Mouse (Mus musculus) myocyte (in vitro differentiated cells): ENCODE data around the gene Cd70. TPM values are rescaled to one million over a fixed set of nuclear protein-coding genes. Genes with fewer than 3 reads are reported as not detected.

Experiments
- H3K27me3 ChIP-seq: one replicate; pipeline ENCODE4 v1.6.1; 2011; ENCODE audit not compliant: control insufficient read depth, insufficient read depth, insufficient read length
- H3K36me3 ChIP-seq: one replicate; pipeline ENCODE4 v1.6.1; 2011; ENCODE audit not compliant: control insufficient read depth, insufficient read depth
- H3K4me2 ChIP-seq: one replicate; pipeline ENCODE4 v1.6.1; 2011; ENCODE audit warnings: low read depth, control low read depth
- H3K4me3 ChIP-seq: one replicate; pipeline ENCODE4 v1.5.1; 2011; ENCODE audit warnings: mild to moderate bottlenecking, control low read depth, moderate library complexity
- H3K79me2 ChIP-seq: one replicate; pipeline ENCODE4 v1.6.1; 2011; ENCODE audit not compliant: control insufficient read depth, insufficient read depth
- H3ac ChIP-seq: one replicate; pipeline ENCODE4 v1.6.1; 2011; ENCODE audit not compliant: control insufficient read depth, insufficient read length
- CEBPB ChIP-seq: IDR thresholded peaks from 2 replicates; pipeline ENCODE4 v1.6.1; 2011; ENCODE audit warnings: mild to moderate bottlenecking, moderate library complexity; ENCODE audit not compliant: poor library complexity, insufficient read depth, severe bottlenecking
- E2F4 ChIP-seq: IDR thresholded peaks from one replicate; pipeline ENCODE4 v1.6.1; 2011; ENCODE audit warnings: mild to moderate bottlenecking, control low read depth, moderate library complexity; ENCODE audit not compliant: insufficient read depth
- MAX ChIP-seq: IDR thresholded peaks from one replicate; pipeline ENCODE4 v1.6.1; 2011; ENCODE audit warnings: low read depth, mild to moderate bottlenecking, control low read depth
- MYOD1 ChIP-seq, 3 experiments: IDR thresholded peaks; one replicate each; pipeline ENCODE4 v1.6.1; 2011; ENCODE audit warnings: control low read depth in 2 of 3, low read depth in 2 of 3, mild to moderate bottlenecking in 2 of 3, moderate library complexity in 1 of 3; ENCODE audit not compliant: insufficient read length in 2 of 3, control insufficient read depth in 1 of 3
- MYOG ChIP-seq, 3 experiments: IDR thresholded peaks; one replicate each; pipeline ENCODE4 v1.6.1; 2011; ENCODE audit warnings: control low read depth in 2 of 3, low read depth in 2 of 3, mild to moderate bottlenecking in 2 of 3; ENCODE audit not compliant: insufficient read length in 2 of 3, control insufficient read depth in 1 of 3, insufficient read depth in 1 of 3
- POLR2A ChIP-seq: IDR thresholded peaks from one replicate; pipeline ENCODE4 v1.6.1; 2011; ENCODE audit warnings: low read depth, mild to moderate bottlenecking, control low read depth, moderate library complexity; ENCODE audit not compliant: insufficient read length
- POLR2AphosphoS2 ChIP-seq: IDR thresholded peaks from one replicate; pipeline ENCODE4 v1.6.1; 2011; ENCODE audit warnings: low read depth, control low read depth; ENCODE audit not compliant: insufficient read length
- REST ChIP-seq: IDR thresholded peaks from one replicate; pipeline ENCODE4 v1.6.1; 2011; ENCODE audit warnings: mild to moderate bottlenecking, control low read depth, moderate library complexity; ENCODE audit not compliant: insufficient read depth, insufficient read length
- SRF ChIP-seq: IDR thresholded peaks from one replicate; pipeline ENCODE4 v1.6.1; 2011; ENCODE audit warnings: low read depth; ENCODE audit not compliant: control insufficient read depth, insufficient read length
- TCF12 ChIP-seq: IDR thresholded peaks from one replicate; pipeline ENCODE4 v1.6.1; 2011; ENCODE audit warnings: mild to moderate bottlenecking, control low read depth; ENCODE audit not compliant: poor library complexity, insufficient read depth, severe bottlenecking
- TCF3 ChIP-seq: IDR thresholded peaks from one replicate; pipeline ENCODE4 v1.6.1; 2011; ENCODE audit warnings: low read depth, control low read depth; ENCODE audit not compliant: insufficient read length
- USF1 ChIP-seq: IDR thresholded peaks from one replicate; pipeline ENCODE4 v1.6.1; 2011; ENCODE audit warnings: low read depth, mild to moderate bottlenecking, control low read depth, moderate library complexity
- polyA plus RNA-seq: library from polyadenylated mRNA; unstranded; fragments of >200 nt; fragmentation: generic; extraction: Trizol; gene quantifications from one replicate; pipeline ENCODE4 v1.2.1, GENCODE M21; 2012; ENCODE audit warnings: missing spikeins

Cd70 gene
- polyA plus RNA-seq, 1 experiment, result not detected

GRCm38 (mm10) chr17:57098321-57098720, 51.3 kb downstream of the Cd70 start:
- H3K79me2 ChIP-seq, result no peaks in the 10 kb centered on the region
- no peaks in the 10 kb centered on the region for H3K27me3 ChIP-seq
- no peak overlapping the region for H3K4me2 ChIP-seq
- no peaks in the 10 kb centered on the region for H3K36me3 ChIP-seq
- TF ChIP-seq POLR2A (no peak), MYOD1 (IDR thresholded peaks at IDR 0.05; ENCODE audit: control insufficient read depth in 1 of 3, insufficient read length in 2 of 3, low read depth in 2 of 3) (no peak), TCF3 (no peak), USF1 (no peak), TCF12 (no peak), E2F4 (no peak), REST (no peak), SRF (no peak), CEBPB (no peak), POLR2AphosphoS2 (no peak), MAX (no peak), MYOG (IDR thresholded peaks at IDR 0.05; ENCODE audit: control insufficient read depth in 1 of 3, insufficient read depth in 1 of 3, insufficient read length in 2 of 3, low read depth in 2 of 3) (no peak)
- H3K4me3 ChIP-seq, result no peak overlapping the region
- no peak overlapping the region for H3ac ChIP-seq

- H3K79me2 ChIP-seq, result no peaks in the 10 kb centered on the region
- no peak overlapping the region for H3K4me3 ChIP-seq
- H3K4me2 ChIP-seq, result peak overlapping the region; percentile 42
- no peak for TF ChIP-seq TCF3
- no peak for TF ChIP-seq MAX
- TF ChIP-seq MYOD1 (IDR thresholded peaks at IDR 0.05; ENCODE audit: control insufficient read depth in 1 of 3, insufficient read length in 2 of 3, low read depth in 2 of 3), result no peak
- no peak for TF ChIP-seq CEBPB
- TF ChIP-seq POLR2AphosphoS2, result no peak
- no peak for TF ChIP-seq SRF
- no peak for TF ChIP-seq USF1
- no peak for TF ChIP-seq MYOG (IDR thresholded peaks at IDR 0.05; ENCODE audit: control insufficient read depth in 1 of 3, insufficient read depth in 1 of 3, insufficient read length in 2 of 3, low read depth in 2 of 3)
- TF ChIP-seq REST, result no peak
- no peaks in the 10 kb centered on the region for H3K27me3 ChIP-seq
- H3K36me3 ChIP-seq, result no peaks in the 10 kb centered on the region
- H3ac ChIP-seq, result no peak overlapping the region
Measured at GRCm38 (mm10) chr17:57096623-57096920, 53.0 kb downstream of the Cd70 start.

Other genes starting within 250 kb of the Cd70 start
- 28.5 TPM for gene Mllt1, start 214.4 kb downstream of the Cd70 start, polyA plus RNA-seq
- gene Acer1, start 167.7 kb downstream of the Cd70 start, polyA plus RNA-seq, result not detected
- 154 TPM for gene Clpp, start 159.5 kb downstream of the Cd70 start, polyA plus RNA-seq
- 61.9 TPM for gene Alkbh7, start 152.4 kb downstream of the Cd70 start, polyA plus RNA-seq
- gene Pspn, start 149.8 kb downstream of the Cd70 start, polyA plus RNA-seq, result 1.1 TPM
- 61.6 TPM for gene Gtf2f1, start 138.5 kb downstream of the Cd70 start, polyA plus RNA-seq
- 0.04 TPM for gene Gm17949, start 138.3 kb downstream of the Cd70 start, polyA plus RNA-seq
- gene Khsrp, start 118.3 kb downstream of the Cd70 start, polyA plus RNA-seq, result 42.5 TPM
- not detected for gene Slc25a41, start 108.1 kb downstream of the Cd70 start, polyA plus RNA-seq
- gene Crb3, start 90.7 kb downstream of the Cd70 start, polyA plus RNA-seq, result not detected
- 2.2 TPM for gene Slc25a23, start 89.9 kb downstream of the Cd70 start, polyA plus RNA-seq
- 0.04 TPM for gene Dennd1c, start 71.3 kb downstream of the Cd70 start, polyA plus RNA-seq
- gene Tubb4a, start 62.0 kb downstream of the Cd70 start, polyA plus RNA-seq, result 0.14 TPM
- gene Tnfsf9, start 44.5 kb downstream of the Cd70 start, polyA plus RNA-seq, result 7.0 TPM
- not detected for gene Tnfsf14, start 44.4 kb upstream of the Cd70 start, polyA plus RNA-seq
- gene C3, start 78.4 kb upstream of the Cd70 start, polyA plus RNA-seq, result 0.12 TPM
- 53.9 TPM for gene Gpr108, start 98.7 kb upstream of the Cd70 start, polyA plus RNA-seq
- gene Trip10, start 99.7 kb upstream of the Cd70 start, polyA plus RNA-seq, result 39.2 TPM
- gene Vav1, start 129.3 kb upstream of the Cd70 start, polyA plus RNA-seq, result not detected
- 0.01 TPM for gene Adgre1, start 208.9 kb upstream of the Cd70 start, polyA plus RNA-seq